In genomic region chr1:166381336-166381735, GRCm38 (mm10) we compare ENCODE assay signal across 10 mouse cellular contexts. TPM values are rescaled to one million over a fixed set of nuclear protein-coding genes. Genes with fewer than 3 reads are reported as not detected.
DNase-seq lines count a peak whose midpoint lies in the region; ATAC-seq and TF ChIP-seq lines count a peak whose summit lies in the region.
"Had no signal": no experiment of that assay in that cellular context is flagged by ENCODE, and none has a peak within 500 bp of the region (broad histone marks: within the 10 kb centered on the region; RNA-seq: fewer than 3 reads in every experiment).

No protein-coding gene starts in this region.

- no peaks in the 10 kb centered on the region for H3K9me3 ChIP-seq in heart, embryonic 11.5 days (replicated peaks; ENCODE audit: control insufficient read depth, low read length)
- H3K9me3 ChIP-seq in lung, embryonic 14.5 days (ENCODE audit: low read depth, low read length), result no peaks in the 10 kb centered on the region
- H3K9me3 ChIP-seq in lung, postnatal 0 days (ENCODE audit: low read length), result no peaks in the 10 kb centered on the region
- no peaks in the 10 kb centered on the region for H3K9me3 ChIP-seq in embryonic facial prominence, embryonic 13.5 days
- no peaks in the 10 kb centered on the region for H3K9me3 ChIP-seq in midbrain, embryonic 14.5 days (ENCODE audit: control insufficient read depth, low read length)

- DNase-seq in heart, adult 8-10 months (ENCODE audit: low spot score), result no peak
- no peak for DNase-seq in lung, embryonic 14.5 days
- DNase-seq in lung, postnatal 0 days (ENCODE audit: low spot score), result no peak
- no peak for DNase-seq in midbrain, embryonic 14.5 days
- no peak for DNase-seq in adrenal gland, adult 2 months
- DNase-seq in kidney, adult 9 months, result no peak
- DNase-seq: cerebellum, postnatal 10 days had no signal

- no peak for TF ChIP-seq CTCF in lung, embryonic 14.5 days (IDR thresholded peaks at IDR 0.05; ENCODE audit: low read depth)
- TF ChIP-seq CTCF in lung, postnatal 0 days (IDR thresholded peaks at IDR 0.05), result no peak

- no peak for TF ChIP-seq EP300 in lung, postnatal 0 days (IDR thresholded peaks at IDR 0.05)

- ATAC-seq in heart, embryonic 11.5 days (replicated peaks; ENCODE audit: insufficient number of reproducible peaks, low FRiP score, low TSS enrichment), result no peak
- no peak for ATAC-seq in lung, embryonic 14.5 days (ENCODE audit: insufficient read depth)
- no peak for ATAC-seq in lung, postnatal 0 days
- no peak for ATAC-seq in embryonic facial prominence, embryonic 13.5 days (ENCODE audit: insufficient number of reproducible peaks, insufficient read depth, low FRiP score, low TSS enrichment, low read depth)
- ATAC-seq in midbrain, embryonic 14.5 days (ENCODE audit: low FRiP score, low TSS enrichment), result no peak

- H3K4me2 ChIP-seq in heart, embryonic 11.5 days, result no peak overlapping the region; the same call in 1 of the 2 replicates
- peak overlapping the region; percentile 69; the same call in 1 of the 2 replicates for H3K4me2 ChIP-seq in lung, embryonic 14.5 days
- H3K4me2 ChIP-seq in lung, postnatal 0 days (replicated peaks; ENCODE audit: low read depth, low read length), result no peak overlapping the region
- peak overlapping the region; percentile 71 for H3K4me2 ChIP-seq in embryonic facial prominence, embryonic 13.5 days
- H3K4me2 ChIP-seq in midbrain, embryonic 14.5 days (ENCODE audit: low read length), result peak overlapping the region; percentile 54; the same call in 1 of the 2 replicates

- 0 out of 2 replicates have a peak overlapping the region, but pooled peaks have one; percentile 39 for H3K9ac ChIP-seq in heart, embryonic 11.5 days (ENCODE audit: low read depth, low read length)
- H3K9ac ChIP-seq in lung, embryonic 14.5 days, result peak overlapping the region; percentile 91; the same call in 1 of the 2 replicates
- no peak overlapping the region for H3K9ac ChIP-seq in lung, postnatal 0 days (replicated peaks; ENCODE audit: low read depth)
- 0 out of 2 replicates have a peak overlapping the region, but pooled peaks have one; percentile 98 for H3K9ac ChIP-seq in embryonic facial prominence, embryonic 13.5 days
- H3K9ac ChIP-seq in midbrain, embryonic 14.5 days (replicated peaks; ENCODE audit: low read length), result no peak overlapping the region

- H3K27ac ChIP-seq in heart, embryonic 11.5 days (ENCODE audit: low read depth, low read length), result no peak overlapping the region
- no peak overlapping the region for H3K27ac ChIP-seq in lung, embryonic 14.5 days (ENCODE audit: low read depth)
- H3K27ac ChIP-seq in lung, postnatal 0 days (ENCODE audit: low read length), result no peak overlapping the region
- no peak overlapping the region for H3K27ac ChIP-seq in embryonic facial prominence, embryonic 13.5 days
- no peak overlapping the region for H3K27ac ChIP-seq in midbrain, embryonic 14.5 days (replicated peaks; ENCODE audit: low read depth, low read length)
- H3K27ac ChIP-seq: kidney, postnatal 0 days had no signal

- H3K4me1 ChIP-seq in heart, embryonic 11.5 days (ENCODE audit: control insufficient read depth, insufficient read depth, low read length), result peaks cover 9% of the 10 kb centered on the region
- H3K4me1 ChIP-seq in lung, embryonic 14.5 days (ENCODE audit: insufficient read depth), result 0 out of 2 replicates have a peak, but pooled peaks cover 7% of the 10 kb centered on the region
- peaks cover 6% of the 10 kb centered on the region; the same call in 1 of the 2 replicates for H3K4me1 ChIP-seq in lung, postnatal 0 days (ENCODE audit: insufficient read depth, low read depth, low read length)
- peaks cover 20% of the 10 kb centered on the region for H3K4me1 ChIP-seq in embryonic facial prominence, embryonic 13.5 days
- H3K4me1 ChIP-seq in midbrain, embryonic 14.5 days (ENCODE audit: control insufficient read depth, insufficient read depth, low read length), result peaks cover 16% of the 10 kb centered on the region

- H3K36me3 ChIP-seq in heart, embryonic 11.5 days (ENCODE audit: control insufficient read depth, insufficient read depth, low read length), result peaks cover 11% of the 10 kb centered on the region; the same call in 1 of the 2 replicates
- H3K36me3 ChIP-seq in lung, embryonic 14.5 days (ENCODE audit: insufficient read depth), result peaks cover 39% of the 10 kb centered on the region
- peaks cover 16% of the 10 kb centered on the region for H3K36me3 ChIP-seq in lung, postnatal 0 days (ENCODE audit: insufficient read depth, low read length)
- peaks cover 36% of the 10 kb centered on the region for H3K36me3 ChIP-seq in embryonic facial prominence, embryonic 13.5 days
- peaks cover 42% of the 10 kb centered on the region for H3K36me3 ChIP-seq in midbrain, embryonic 14.5 days (ENCODE audit: control insufficient read depth, insufficient read depth, low read length)

- no peaks in the 10 kb centered on the region for H3K27me3 ChIP-seq in heart, embryonic 11.5 days (ENCODE audit: control insufficient read depth, insufficient read depth, low read length)
- H3K27me3 ChIP-seq in lung, embryonic 14.5 days (ENCODE audit: insufficient read depth, low read length), result no peaks in the 10 kb centered on the region
- H3K27me3 ChIP-seq in lung, postnatal 0 days (replicated peaks; ENCODE audit: insufficient read depth, low read length), result no peaks in the 10 kb centered on the region
- H3K27me3 ChIP-seq in embryonic facial prominence, embryonic 13.5 days, result no peaks in the 10 kb centered on the region
- H3K27me3 ChIP-seq in midbrain, embryonic 14.5 days (ENCODE audit: control insufficient read depth, insufficient read depth, low read length), result no peaks in the 10 kb centered on the region

- H3K4me3 ChIP-seq in heart, embryonic 11.5 days (ENCODE audit: low read depth, low read length), result no peak overlapping the region
- H3K4me3 ChIP-seq in lung, embryonic 14.5 days (ENCODE audit: low read depth, low read length), result no peak overlapping the region
- H3K4me3 ChIP-seq in lung, postnatal 0 days (ENCODE audit: low read depth, low read length), result no peak overlapping the region
- no peak overlapping the region for H3K4me3 ChIP-seq in embryonic facial prominence, embryonic 13.5 days
- no peak overlapping the region for H3K4me3 ChIP-seq in midbrain, embryonic 14.5 days (replicated peaks; ENCODE audit: low read depth, low read length)

- WGBS in heart, embryonic 11.5 days (ENCODE audit: insufficient replicate concordance), result 85% methylated on average over 10 of the region's 10 CpGs
- WGBS in lung, embryonic 14.5 days, result 79% methylated on average over 10 of the region's 10 CpGs
- WGBS in lung, postnatal 0 days, result 79% methylated on average over 10 of the region's 10 CpGs
- 87% methylated on average over 10 of the region's 10 CpGs for WGBS in embryonic facial prominence, embryonic 13.5 days
- 92% methylated on average over 10 of the region's 10 CpGs for WGBS in midbrain, embryonic 14.5 days

RNA-seq across cellular contexts. Expression of gene Tada1, which starts 2.4 kb away (rescaled TPM):
- 36.0 and 37.6 TPM in 2 replicates for polyA plus RNA-seq in heart, embryonic 11.5 days (2014; fragmentation: Nextera tagmentation; extraction: Ambion mirVana)
- total RNA-seq in heart, adult 8-10 months (2022), result 1 to 10 TPM; 6.3 to 8.5 (median 7.2) TPM
- polyA plus RNA-seq in lung, embryonic 14.5 days (2014; fragmentation: Nextera tagmentation; extraction: Ambion mirVana), result 62.2 and 65.6 TPM in 2 replicates
- polyA plus RNA-seq in lung, postnatal 0 days (2015; fragmentation: Nextera tagmentation; extraction: Ambion mirVana), result 26.5 and 28.1 TPM in 2 replicates
- polyA plus RNA-seq in embryonic facial prominence, embryonic 13.5 days (2015; fragmentation: Nextera tagmentation; extraction: Ambion mirVana), result 63.7 and 65.3 TPM in 2 replicates
- polyA plus RNA-seq in midbrain, embryonic 14.5 days (2014; fragmentation: Nextera tagmentation; extraction: Ambion mirVana), result 94.3 and 99.7 TPM in 2 replicates
- 10 to 100 TPM; 16.6 to 19.3 TPM for total RNA-seq in adrenal gland, adult 2 months (2021)
- polyA plus RNA-seq in adrenal gland, adult 2 months (2012; rRNA removed), result 7.3 and 11.1 TPM in 2 replicates

RNA-seq across cellular contexts. Expression of gene Pogk, which starts 28.3 kb away (rescaled TPM):
- polyA plus RNA-seq in heart, embryonic 11.5 days (2014; fragmentation: Nextera tagmentation; extraction: Ambion mirVana), result 13.0 and 15.4 TPM in 2 replicates
- total RNA-seq in heart, adult 8-10 months (2022), result 10 to 100 TPM in 2 of 4 experiments, 1 to 10 TPM in 2; 9.6 to 15.1 (median 10.4) TPM
- polyA plus RNA-seq in lung, embryonic 14.5 days (2014; fragmentation: Nextera tagmentation; extraction: Ambion mirVana), result 18.9 and 22.2 TPM in 2 replicates
- polyA plus RNA-seq in lung, postnatal 0 days (2015; fragmentation: Nextera tagmentation; extraction: Ambion mirVana), result 3.5 and 4.0 TPM in 2 replicates
- polyA plus RNA-seq in embryonic facial prominence, embryonic 13.5 days (2015; fragmentation: Nextera tagmentation; extraction: Ambion mirVana), result 22.6 and 26.6 TPM in 2 replicates
- 32.2 and 49.0 TPM in 2 replicates for polyA plus RNA-seq in midbrain, embryonic 14.5 days (2014; fragmentation: Nextera tagmentation; extraction: Ambion mirVana)
- total RNA-seq in adrenal gland, adult 2 months (2021), result 10 to 100 TPM; 31.3 to 32.9 TPM
- 7.9 and 9.2 TPM in 2 replicates for polyA plus RNA-seq in adrenal gland, adult 2 months (2012; rRNA removed)

Comparison
In these comparisons a context has a peak if more than half of its experiments do, and no peak if none do; other contexts are left out.
1. H3K4me2 ChIP-seq: peak in lung, embryonic 14.5 days (single experiment), embryonic facial prominence, embryonic 13.5 days (single experiment) and midbrain, embryonic 14.5 days (single experiment); none in heart, embryonic 11.5 days (single experiment) and lung, postnatal 0 days (single experiment).
2. H3K9ac ChIP-seq: peak in heart, embryonic 11.5 days (single experiment), lung, embryonic 14.5 days (single experiment) and embryonic facial prominence, embryonic 13.5 days (single experiment); none in lung, postnatal 0 days (single experiment) and midbrain, embryonic 14.5 days (single experiment).